Mouse (Mus musculus): Measurements from ENCODE around the gene Klrg1. TPM values are rescaled to one million over a fixed set of nuclear protein-coding genes. Genes with fewer than 3 reads are reported as not detected.
A peak's percentile ranks its signal among the peaks of the same experiment; 100 is the strongest.

Gene Klrg1
- polyA plus RNA-seq, 1 experiment from 2014 or later: not detected

DNA sequence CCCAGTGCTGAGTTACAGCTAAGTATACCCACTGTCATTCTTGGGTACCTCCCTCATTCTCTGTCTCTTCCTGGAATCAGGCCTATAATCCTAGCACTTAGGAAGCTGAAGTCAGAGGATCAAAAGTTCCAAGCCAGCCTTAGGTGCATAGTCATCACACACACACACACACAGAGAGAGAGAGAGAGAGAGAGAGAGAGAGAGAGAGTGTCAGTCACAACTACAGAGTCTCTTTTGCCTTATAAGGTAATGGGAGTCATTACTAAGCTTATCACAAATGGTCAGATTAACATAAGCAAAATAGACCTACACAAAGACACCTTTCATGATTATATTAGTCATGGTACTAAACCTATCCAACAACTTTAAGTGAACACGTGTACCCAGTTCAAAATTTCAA, 6.6 kb upstream of the Klrg1 start:
- peak overlapping the region; percentile 67; the same call in 1 of the 2 replicates for H3K27ac ChIP-seq
- H3K4me1 ChIP-seq: peaks cover 29% of the 10 kb centered on the region
- no peaks in the 10 kb centered on the region for H3K9me3 ChIP-seq (replicated peaks)
- 91% methylated on average over 1 of the region's 1 CpGs for WGBS
- H3K36me3 ChIP-seq: no peaks in the 10 kb centered on the region
- H3K4me3 ChIP-seq: no peak overlapping the region
- DNase-seq (ENCODE audit: low spot score): no peak
- H3K27me3 ChIP-seq (ENCODE audit: low read depth, poor library complexity, severe bottlenecking): no peaks in the 10 kb centered on the region

DNA sequence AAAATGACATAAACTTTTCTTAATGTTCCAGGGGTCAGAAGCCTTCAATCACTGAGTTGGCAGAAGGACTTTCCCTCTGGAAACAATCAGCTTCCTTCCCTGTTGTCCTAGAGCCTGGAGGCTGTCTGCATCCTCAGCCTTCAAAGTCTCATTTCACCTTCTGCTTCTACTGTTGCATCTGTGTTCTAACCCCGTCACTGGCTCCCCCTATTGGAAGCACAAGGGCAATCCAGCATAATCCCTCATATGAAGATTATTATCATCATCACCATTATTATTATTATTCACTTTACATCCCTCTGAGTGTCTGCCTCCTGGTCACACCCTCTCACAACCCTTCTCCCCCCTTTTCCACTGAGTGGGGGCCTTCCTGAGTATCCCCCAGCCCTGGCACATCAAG, 5.6 kb upstream of the Klrg1 start:
- H3K27me3 ChIP-seq (ENCODE audit: low read depth, poor library complexity, severe bottlenecking): no peaks in the 10 kb centered on the region
- no peaks in the 10 kb centered on the region for H3K9me3 ChIP-seq (replicated peaks)
- H3K27ac ChIP-seq: peak overlapping the region; percentile 67; the same call in 1 of the 2 replicates
- 59% methylated on average over 1 of the region's 1 CpGs for WGBS
- no peak for DNase-seq (ENCODE audit: low spot score)
- H3K4me3 ChIP-seq: no peak overlapping the region
- peaks cover 22% of the 10 kb centered on the region for H3K4me1 ChIP-seq
- no peaks in the 10 kb centered on the region for H3K36me3 ChIP-seq

DNA sequence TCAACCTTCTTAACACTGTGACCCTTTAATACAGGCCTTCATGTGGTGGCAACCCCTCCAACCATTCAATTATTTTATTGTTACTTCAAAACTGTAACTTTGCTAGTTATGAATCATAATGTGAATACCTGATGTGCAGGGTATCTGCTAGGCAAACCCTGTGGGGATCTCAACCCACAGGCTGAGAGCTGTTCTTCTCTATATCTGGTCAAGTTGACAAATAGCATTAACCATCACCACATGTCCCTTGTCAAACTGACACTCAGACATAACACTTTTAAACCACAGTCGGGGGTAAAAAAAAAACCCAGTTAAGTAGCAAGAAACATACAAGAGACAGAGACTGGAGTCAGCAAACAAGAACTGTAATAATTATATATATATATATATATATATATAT, 2.1 kb upstream of the Klrg1 start:
- no peak for DNase-seq (ENCODE audit: low spot score)
- H3K36me3 ChIP-seq: no peaks in the 10 kb centered on the region
- H3K4me1 ChIP-seq: peaks cover 1% of the 10 kb centered on the region
- 71% methylated on average over 1 of the region's 1 CpGs for WGBS
- no peaks in the 10 kb centered on the region for H3K9me3 ChIP-seq (replicated peaks)
- H3K4me3 ChIP-seq: no peak overlapping the region
- H3K27ac ChIP-seq: no peak overlapping the region
- no peaks in the 10 kb centered on the region for H3K27me3 ChIP-seq (ENCODE audit: low read depth, poor library complexity, severe bottlenecking)

DNA sequence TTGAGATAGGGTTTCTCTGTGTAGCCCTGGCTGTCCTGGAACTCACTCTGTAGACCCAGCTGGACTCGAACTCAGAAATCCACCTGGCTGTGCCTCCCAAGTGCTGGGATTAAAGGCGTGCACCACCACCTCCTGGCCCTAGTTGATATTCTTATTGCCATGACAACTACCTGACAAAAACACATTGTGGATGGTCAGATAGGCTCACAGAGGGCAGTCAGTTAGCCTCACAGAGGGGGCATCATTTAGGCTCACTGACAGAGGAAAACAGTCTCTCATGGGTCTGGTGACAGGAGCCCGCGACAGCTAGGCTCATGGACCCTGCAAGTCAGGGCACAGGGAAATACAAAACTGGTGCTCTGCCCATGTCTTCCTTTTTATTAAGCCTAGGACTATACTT, 1.6 kb upstream of the Klrg1 start:
- DNase-seq (ENCODE audit: low spot score): no peak
- Histone ChIP-seq H3K9me3 (replicated peaks) (no peaks in the 10 kb centered on the region), H3K4me1 (no peaks in the 10 kb centered on the region; the same call in 1 of the 2 replicates), H3K36me3 (no peaks in the 10 kb centered on the region), H3K27me3 (ENCODE audit: low read depth, poor library complexity, severe bottlenecking) (no peaks in the 10 kb centered on the region), H3K27ac (no peak overlapping the region), H3K4me3 (no peak overlapping the region)
- WGBS: 87% methylated on average over 4 of the region's 4 CpGs

DNA sequence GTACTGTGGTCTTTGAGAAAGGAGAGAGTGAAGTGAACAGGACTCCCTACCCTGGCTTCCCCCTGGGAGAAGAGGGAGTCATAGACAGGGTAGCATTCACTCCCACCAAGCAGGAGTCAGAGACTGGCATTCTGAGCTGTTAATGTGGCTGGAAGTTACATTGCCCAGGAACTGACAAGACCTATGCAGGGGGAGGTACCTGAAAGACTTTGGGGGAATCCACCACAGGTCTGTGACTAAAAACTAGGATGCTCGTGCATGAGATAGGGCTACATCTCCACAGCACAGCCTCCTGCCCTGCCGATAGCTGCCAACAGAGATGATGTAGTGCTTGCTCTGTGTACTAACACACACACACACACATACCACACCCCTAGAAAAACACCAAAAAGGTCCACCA, 747 bp upstream of the Klrg1 start:
- no peak for DNase-seq (ENCODE audit: low spot score)
- Histone ChIP-seq H3K4me1 (no peaks in the 10 kb centered on the region), H3K4me3 (no peak overlapping the region), H3K27me3 (ENCODE audit: low read depth, poor library complexity, severe bottlenecking) (no peaks in the 10 kb centered on the region), H3K27ac (no peak overlapping the region), H3K9me3 (replicated peaks) (no peaks in the 10 kb centered on the region), H3K36me3 (no peaks in the 10 kb centered on the region)
- WGBS: 93% methylated on average over 2 of the region's 2 CpGs

DNA sequence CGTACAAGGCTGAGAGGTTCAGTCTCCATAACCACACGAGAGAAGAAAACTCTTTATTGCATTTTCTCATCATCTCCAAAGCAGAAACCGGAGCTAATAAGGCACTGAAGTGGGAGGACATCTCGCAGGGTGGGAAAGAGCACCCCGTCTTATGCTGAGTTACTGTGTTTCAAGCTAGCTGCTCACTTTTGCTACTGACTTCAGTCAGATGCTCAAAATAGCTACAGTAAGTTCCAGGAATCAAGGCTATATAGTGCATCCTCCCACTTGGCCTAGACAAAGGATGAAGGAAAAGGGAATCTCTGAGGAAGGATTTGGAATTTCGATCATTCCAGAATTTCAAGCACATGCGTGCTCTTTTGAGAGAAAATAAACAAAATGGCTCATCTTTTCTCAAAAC, 6.1 kb downstream of the Klrg1 start:
- no peak for DNase-seq (ENCODE audit: low spot score)
- Histone ChIP-seq H3K4me1 (no peaks in the 10 kb centered on the region), H3K27ac (no peak overlapping the region), H3K27me3 (ENCODE audit: low read depth, poor library complexity, severe bottlenecking) (no peaks in the 10 kb centered on the region), H3K4me3 (no peak overlapping the region), H3K9me3 (replicated peaks) (no peaks in the 10 kb centered on the region), H3K36me3 (no peaks in the 10 kb centered on the region)
- 93% methylated on average over 7 of the region's 7 CpGs for WGBS

DNA sequence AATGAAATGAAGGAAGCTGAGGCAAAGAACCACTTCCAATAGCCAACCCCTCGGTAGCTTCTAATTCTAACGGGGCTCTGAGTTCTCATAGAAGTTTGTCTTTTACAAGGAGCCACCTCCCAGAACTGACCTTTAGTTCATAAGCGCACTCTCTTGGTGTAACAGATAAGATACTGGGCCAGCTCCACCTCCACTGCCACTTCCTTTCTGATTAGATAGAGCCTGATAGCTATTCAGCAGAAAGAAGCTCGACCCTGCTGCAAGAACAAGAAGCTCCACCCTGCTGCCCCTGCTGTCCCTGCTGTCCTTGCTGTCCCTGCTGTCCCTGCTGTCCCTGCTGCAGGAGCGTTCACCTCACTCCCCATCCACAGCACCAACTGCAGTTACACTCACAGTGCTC, 8.1 kb downstream of the Klrg1 start:
- no peaks in the 10 kb centered on the region for H3K27me3 ChIP-seq (ENCODE audit: low read depth, poor library complexity, severe bottlenecking)
- H3K4me3 ChIP-seq: no peak overlapping the region
- no peak for DNase-seq (ENCODE audit: low spot score)
- H3K27ac ChIP-seq: no peak overlapping the region
- no peaks in the 10 kb centered on the region for H3K4me1 ChIP-seq
- WGBS: 76% methylated on average over 5 of the region's 5 CpGs
- H3K36me3 ChIP-seq: no peaks in the 10 kb centered on the region
- no peaks in the 10 kb centered on the region for H3K9me3 ChIP-seq (replicated peaks)

DNA sequence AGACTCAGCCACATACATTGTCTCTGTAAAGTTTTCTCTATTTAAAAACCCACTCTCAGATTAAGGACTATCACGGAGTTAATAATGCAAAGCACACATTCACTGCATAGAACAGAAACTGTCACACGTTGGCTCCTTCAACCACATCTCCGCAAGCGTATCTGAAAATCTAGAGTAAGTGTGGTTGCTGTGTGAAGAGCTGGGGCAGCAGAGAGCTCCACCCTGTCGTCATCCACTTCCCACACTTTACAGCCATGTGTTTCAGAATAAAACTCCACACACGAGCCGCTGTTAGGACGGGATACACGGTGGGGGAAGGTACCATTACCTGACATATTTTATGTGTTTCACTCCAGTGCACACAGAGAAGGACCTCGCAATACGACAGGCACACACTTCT, 12.5 kb downstream of the Klrg1 start:
- H3K4me1 ChIP-seq: no peaks in the 10 kb centered on the region
- WGBS: 87% methylated on average over 11 of the region's 11 CpGs
- no peak overlapping the region for H3K4me3 ChIP-seq
- no peaks in the 10 kb centered on the region for H3K9me3 ChIP-seq (replicated peaks)
- no peaks in the 10 kb centered on the region for H3K27me3 ChIP-seq (ENCODE audit: low read depth, poor library complexity, severe bottlenecking)
- H3K27ac ChIP-seq: no peak overlapping the region
- H3K36me3 ChIP-seq: no peaks in the 10 kb centered on the region
- no peak for DNase-seq (ENCODE audit: low spot score)

DNA sequence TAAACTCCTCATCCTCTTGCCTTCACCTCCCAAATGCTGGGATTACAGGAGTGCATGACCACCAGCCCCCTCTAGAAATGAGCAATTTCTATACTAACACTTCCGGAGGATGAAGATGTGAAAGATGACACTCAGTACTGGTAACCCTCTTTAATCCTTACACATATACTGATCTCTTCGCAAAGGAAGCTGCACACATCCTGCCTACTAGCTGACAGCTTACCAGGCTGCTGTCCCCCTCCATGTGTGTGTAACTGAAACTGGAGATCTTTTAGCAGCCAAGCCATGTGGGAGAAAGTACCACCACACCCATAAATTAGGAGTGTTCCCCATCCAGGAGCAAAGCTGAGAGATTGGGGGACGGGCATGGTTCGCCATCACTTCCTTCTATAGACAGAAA, 13.5 kb downstream of the Klrg1 start:
- Histone ChIP-seq H3K27ac (no peak overlapping the region), H3K9me3 (replicated peaks) (no peaks in the 10 kb centered on the region), H3K4me1 (no peaks in the 10 kb centered on the region), H3K4me3 (no peak overlapping the region), H3K27me3 (ENCODE audit: low read depth, poor library complexity, severe bottlenecking) (no peaks in the 10 kb centered on the region), H3K36me3 (no peaks in the 10 kb centered on the region)
- no peak for DNase-seq (ENCODE audit: low spot score)
- 88% methylated on average over 4 of the region's 4 CpGs for WGBS

DNA sequence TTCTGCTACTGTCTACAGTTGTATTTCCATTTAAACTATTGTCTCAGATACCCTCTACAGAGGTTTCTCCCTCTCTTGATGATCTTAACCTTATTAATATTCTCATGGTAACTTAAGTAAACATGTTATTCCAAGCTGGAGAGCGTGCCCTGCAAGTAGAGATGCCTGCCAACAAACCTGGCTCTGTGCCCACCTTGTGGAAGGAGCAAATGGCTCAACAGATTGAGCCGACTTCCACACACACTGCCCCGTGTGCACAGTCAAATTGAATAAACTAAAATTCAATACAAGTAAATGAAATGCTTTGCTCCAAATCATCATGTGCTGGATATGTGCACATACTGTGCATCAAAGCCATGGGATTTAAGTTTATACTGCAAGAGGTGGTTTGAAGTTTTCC, 14.1 kb downstream of the Klrg1 start:
- no peak for DNase-seq (ENCODE audit: low spot score)
- H3K9me3 ChIP-seq (replicated peaks): no peaks in the 10 kb centered on the region
- H3K27ac ChIP-seq: no peak overlapping the region
- H3K36me3 ChIP-seq: no peaks in the 10 kb centered on the region
- H3K4me1 ChIP-seq: no peaks in the 10 kb centered on the region
- WGBS: 84% methylated on average over 3 of the region's 3 CpGs
- no peak overlapping the region for H3K4me3 ChIP-seq
- no peaks in the 10 kb centered on the region for H3K27me3 ChIP-seq (ENCODE audit: low read depth, poor library complexity, severe bottlenecking)

DNA sequence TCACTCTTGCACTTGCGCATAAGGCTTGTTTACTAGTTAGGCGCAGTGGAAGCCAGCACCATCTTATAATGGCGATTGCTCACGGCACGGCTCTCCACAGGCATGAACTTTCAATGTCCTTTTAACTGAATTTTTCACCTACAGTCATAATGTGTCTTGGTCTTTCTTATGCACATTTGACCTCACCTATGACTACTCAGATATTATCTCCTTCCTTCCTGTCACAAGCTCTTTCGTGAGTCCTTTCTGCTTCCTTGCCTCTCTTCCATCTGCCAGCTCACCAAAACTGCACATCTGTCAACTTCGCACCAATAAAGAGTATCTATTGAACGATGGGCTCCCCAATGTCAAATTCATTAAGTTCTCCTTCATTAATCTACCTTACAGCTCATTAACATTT, 20.1 kb downstream of the Klrg1 start:
- no peak for DNase-seq (ENCODE audit: low spot score)
- H3K4me3 ChIP-seq: no peak overlapping the region
- H3K4me1 ChIP-seq: peaks cover 4% of the 10 kb centered on the region; the same call in 1 of the 2 replicates
- H3K9me3 ChIP-seq (replicated peaks): no peaks in the 10 kb centered on the region
- H3K27ac ChIP-seq: no peak overlapping the region
- WGBS: 94% methylated on average over 8 of the region's 8 CpGs
- H3K27me3 ChIP-seq (ENCODE audit: low read depth, poor library complexity, severe bottlenecking): no peaks in the 10 kb centered on the region
- no peaks in the 10 kb centered on the region for H3K36me3 ChIP-seq

DNA sequence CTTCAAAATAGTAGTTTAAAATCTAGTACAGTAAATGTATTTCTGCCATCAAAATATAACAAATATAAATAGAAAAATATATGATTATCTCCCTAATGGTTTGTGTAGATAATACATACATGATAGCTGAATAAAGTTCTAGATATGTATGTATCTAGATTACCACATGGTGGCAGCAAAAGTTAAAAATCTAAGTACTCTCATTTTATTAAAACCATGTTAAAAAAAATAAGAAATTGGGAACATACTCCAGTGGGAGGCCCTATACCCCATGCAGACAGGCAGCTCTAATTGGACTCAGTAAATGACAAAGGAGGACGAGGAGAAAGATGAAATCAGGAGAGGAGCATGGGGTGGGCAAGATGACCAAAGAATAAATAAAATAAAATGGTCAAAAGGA, 30.5 kb downstream of the Klrg1 start:
- no peak for DNase-seq (ENCODE audit: low spot score)
- 39% methylated on average over 1 of the region's 1 CpGs for WGBS
- H3K36me3 ChIP-seq: no peaks in the 10 kb centered on the region
- no peaks in the 10 kb centered on the region for H3K9me3 ChIP-seq (replicated peaks)
- no peaks in the 10 kb centered on the region for H3K4me1 ChIP-seq
- no peaks in the 10 kb centered on the region for H3K27me3 ChIP-seq (ENCODE audit: low read depth, poor library complexity, severe bottlenecking)
- no peak overlapping the region for H3K27ac ChIP-seq
- no peak overlapping the region for H3K4me3 ChIP-seq

DNA sequence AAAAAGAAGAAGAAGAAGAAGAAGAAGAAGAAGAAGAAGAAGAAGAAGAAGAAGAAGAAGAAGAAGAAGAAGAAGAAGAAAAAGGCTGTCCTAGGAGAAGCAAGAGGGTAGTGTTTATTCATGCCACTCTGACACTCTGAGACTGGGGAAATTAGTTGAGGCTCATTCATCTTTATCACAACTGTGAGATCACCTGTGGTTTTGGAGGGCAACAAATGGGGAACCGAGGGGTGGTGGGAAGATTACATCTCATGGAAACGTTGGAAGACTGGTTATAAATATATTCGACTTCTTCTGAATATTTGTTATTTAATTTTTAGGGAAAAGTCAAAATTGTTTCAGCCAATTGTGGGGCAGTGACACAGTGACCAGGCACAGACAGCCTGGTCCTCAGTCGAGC, 32.6 kb downstream of the Klrg1 start:
- Histone ChIP-seq H3K4me3 (no peak overlapping the region), H3K27me3 (ENCODE audit: low read depth, poor library complexity, severe bottlenecking) (no peaks in the 10 kb centered on the region), H3K36me3 (no peaks in the 10 kb centered on the region), H3K9me3 (replicated peaks) (no peaks in the 10 kb centered on the region), H3K27ac (no peak overlapping the region), H3K4me1 (no peaks in the 10 kb centered on the region)
- DNase-seq (ENCODE audit: low spot score): no peak
- 83% methylated on average over 4 of the region's 4 CpGs for WGBS
